Mouse (Mus musculus) gonadal fat pad, adult 2 months (tissue): ENCODE results near the gene Zfp874a. TPM values are rescaled to one million over a fixed set of nuclear protein-coding genes. Genes with fewer than 3 reads are reported as not detected.
"Not testable (repeated sequence)": the region's sequence is repeated elsewhere in the genome, so short reads cannot be mapped to it uniquely, and the experiment has no call there.

Experiments used
- DNase-seq: peaks from one replicate; pipeline ENCODE4 v3.0.0-alpha.2; 2012; ENCODE audit warnings: low read depth
- polyA plus RNA-seq: library from polyadenylated mRNA; depleted of rRNA; stranded (reverse); fragments of >200 nt; gene quantifications from 2 replicates; pipeline ENCODE4 v1.2.3, GENCODE M21; 2012; rRNA removed

The Zfp874a gene
- 3.6 and 4.2 TPM in 2 replicates for polyA plus RNA-seq

DNA sequence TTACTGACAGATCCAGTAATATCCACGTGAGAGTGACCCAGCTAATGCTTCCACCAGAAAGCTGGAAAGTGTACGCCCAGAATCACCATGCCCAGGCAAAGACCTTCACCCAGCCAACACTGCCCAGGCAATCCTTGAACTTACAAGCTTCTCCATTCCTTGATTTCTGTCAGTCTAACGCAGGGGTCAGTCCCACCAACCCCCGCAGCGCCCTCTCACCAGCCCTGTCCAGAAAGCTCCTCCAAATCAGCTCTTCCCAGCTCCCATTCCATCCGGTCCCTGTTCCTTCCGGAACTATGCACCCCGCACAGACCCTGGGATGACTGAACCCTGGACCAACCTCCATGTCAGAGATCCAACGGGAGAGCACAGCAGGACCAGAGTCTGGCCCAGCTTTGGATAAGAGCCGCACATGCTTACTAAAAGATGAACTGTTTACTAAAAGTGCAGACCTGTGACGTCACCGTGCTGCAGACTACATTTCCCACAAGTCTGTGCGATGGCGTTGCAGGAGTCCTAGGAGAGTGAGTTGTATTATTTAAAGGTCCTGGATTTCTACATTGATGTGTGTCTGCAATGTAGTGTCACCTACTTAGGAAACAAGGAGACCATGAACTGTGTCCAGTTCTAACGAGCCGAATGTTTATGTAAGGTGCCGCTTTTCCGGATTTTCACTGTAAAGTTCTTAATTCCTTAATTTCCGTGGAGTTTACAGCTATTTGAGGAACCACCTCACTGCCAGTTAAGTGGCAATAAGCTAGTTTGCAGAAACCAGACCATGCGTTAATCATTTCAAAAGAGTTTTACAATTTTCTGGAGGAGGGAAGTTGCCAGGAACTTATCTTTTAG, at the start of gene Zfp874a:
Zfp874a (minus strand) TSS at position 453 of the 849 bp plus-strand sequence.
- peak; percentile 61 for DNase-seq

DNA sequence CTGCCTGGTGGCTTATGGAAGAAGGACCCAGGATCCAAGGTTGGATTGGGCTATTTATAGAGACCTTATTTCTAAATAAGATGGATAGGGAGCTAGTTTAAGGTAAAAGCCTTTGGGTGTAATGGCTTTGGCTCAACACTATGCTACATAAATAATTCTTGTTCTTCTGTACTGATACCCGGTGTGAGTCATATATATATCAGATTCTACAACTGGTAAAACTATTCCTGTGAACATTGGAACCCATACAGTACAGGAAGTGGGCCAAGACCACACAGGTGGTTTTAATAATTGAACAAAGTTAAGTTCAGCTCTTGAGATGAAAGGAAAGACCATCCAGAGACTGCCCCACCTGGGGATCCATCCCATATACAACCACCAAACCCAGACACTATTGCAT, 49.5 kb upstream of the Zfp874a start:
- DNase-seq = no peak

DNA sequence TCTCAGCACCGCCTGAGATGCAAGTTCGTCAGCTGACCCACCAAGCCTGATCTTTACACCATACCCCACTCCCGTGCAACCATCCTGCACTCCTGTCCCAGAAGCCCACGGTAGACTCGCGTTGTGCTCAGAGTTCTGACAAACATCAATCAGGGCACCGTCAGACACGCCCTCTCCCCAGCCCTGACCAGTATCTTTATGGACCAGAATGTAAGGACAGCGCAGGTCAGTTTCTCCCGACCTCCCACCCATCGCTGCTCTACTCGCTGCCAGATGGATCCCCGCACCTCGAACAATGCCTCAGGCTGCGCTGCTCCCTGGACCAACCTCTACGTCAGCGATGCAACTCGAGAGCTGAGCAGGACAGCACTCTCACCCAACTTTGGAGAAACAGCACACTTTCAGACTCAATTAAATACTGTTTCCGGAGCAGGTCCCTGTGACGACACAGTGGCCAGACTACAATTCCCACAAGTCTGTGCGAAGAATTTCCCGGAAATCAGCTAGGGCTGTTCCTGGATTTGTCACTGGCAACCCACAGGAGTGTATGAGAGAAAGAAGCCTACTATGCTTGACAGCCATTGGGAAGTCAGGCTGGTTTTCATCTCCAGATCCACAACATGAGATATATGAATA, 48.8 kb upstream of the Zfp874a start, which contains the start of gene Zfp58:
Zfp58 (minus strand) TSS at position 472 of the 636 bp plus-strand sequence.
- peak; percentile 61 for DNase-seq

DNA sequence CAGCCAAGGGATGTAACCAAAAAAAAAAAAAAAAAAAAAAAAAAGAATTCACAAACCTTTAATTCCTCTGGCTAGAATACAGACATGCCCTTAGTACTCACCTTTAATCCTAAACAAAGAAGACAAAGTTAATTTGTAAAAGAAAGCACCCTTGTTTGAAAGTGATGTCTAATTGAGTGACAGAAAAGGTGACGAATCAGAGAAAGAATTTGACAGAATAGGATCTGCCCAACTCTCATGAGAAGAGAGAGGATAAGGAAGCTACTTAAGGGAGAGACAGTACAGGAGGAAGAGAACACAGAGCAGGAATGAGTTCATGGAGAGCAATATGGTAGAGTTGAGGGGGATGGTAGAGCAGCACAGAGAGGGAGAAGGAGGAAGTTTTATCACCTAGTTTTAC, 44.2 kb upstream of the Zfp874a start:
- DNase-seq = no peak

DNA sequence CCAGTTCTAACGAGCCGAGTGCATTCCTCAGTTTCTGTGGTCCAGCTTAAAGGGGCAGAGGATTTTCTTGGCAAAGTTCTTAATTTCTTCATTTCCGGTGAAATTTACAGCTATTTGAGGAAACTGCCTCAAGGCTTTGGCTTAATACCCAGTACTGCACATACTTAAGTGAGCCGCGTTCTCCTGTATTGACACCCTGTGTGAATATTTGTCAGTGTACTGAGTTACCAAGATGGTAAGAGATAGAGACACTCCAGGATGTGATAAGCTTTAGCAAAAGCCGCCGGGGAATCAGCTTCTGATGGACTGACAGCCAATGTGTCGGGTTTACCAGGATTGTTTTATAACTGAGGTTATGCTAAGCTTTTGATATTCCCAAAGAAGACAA, 33.0 kb upstream of the Zfp874a start:
- DNase-seq = no peak

DNA sequence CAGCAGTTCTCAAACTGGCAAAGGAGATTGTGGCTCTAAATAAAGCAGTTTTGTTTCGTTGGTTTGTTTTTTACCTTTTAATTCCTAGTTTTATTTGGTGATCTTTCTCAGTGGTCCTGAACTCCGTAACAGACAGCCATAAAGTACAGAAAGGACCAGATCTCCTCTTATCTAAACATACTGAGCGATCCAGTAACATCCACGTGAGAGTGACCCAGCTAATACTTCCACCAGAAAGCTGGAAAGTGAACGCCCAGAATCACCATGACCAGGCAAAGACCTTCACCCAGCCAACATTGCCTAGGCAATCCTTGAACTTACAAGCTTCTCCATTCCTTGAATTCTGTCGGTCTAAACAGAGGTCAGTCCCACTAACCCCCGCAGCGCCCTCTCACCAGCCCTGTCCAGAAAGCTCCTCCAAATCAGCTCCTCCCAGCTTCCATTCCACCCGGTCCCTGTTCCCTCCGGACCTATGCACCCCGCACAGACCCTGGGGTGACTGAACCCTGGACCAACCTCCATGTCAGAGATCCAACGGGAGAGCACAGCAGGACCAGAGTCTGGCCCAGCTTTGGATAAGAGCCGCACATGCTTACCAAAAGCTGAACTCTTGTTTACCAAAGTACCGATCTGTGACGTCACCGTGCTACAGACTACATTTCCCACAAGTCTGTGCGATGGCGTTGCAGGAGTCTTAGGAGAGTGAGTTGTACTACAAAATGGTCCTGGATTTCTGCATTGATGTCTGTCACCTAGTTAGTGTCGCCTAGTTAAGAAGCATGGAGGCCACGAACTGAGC, 32.4 kb upstream of the Zfp874a start, which contains the start of gene Zfp874b:
Zfp874b (minus strand) TSS at position 634 of the 799 bp plus-strand sequence.
- peak; percentile 63 for DNase-seq

DNA sequence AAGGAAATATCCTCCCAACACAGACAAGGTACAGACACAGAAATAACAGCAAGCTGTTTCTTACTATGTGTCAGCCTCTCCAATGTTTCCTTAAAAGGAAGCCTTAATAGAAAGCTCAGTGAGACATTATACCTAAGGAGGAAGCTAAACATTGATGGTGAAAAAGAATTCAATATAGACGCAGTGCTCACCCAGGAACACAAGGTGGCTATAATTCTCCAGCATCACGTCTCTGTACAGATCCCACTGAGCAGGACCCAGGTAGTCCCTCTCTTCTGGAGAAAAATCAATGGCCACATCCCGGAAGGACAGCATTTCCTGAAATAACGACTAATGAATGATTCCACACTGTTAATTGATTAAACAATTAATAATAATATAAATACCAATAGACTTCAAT, 30.1 kb upstream of the Zfp874a start:
- no peak for DNase-seq

DNA sequence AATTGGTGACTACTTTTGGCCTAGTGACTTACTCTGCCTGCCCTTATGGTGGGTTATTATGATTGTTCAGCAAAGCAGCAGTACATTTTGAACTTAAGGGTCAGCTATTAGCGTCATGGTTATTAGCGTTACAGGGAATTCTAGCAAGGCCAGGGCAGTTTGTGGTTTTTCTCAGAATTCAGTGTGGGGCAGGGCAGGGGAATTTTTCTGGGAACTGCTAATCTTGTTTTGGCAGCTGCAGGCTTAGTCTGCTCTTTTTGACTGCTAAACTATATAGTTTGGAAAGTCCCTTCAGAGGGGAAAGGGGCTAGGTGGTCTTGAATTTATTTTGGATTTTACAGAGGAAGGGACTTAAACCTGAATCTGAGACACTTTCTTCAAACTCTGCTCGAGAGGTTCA, 17.9 kb upstream of the Zfp874a start:
- DNase-seq = no peak

DNA sequence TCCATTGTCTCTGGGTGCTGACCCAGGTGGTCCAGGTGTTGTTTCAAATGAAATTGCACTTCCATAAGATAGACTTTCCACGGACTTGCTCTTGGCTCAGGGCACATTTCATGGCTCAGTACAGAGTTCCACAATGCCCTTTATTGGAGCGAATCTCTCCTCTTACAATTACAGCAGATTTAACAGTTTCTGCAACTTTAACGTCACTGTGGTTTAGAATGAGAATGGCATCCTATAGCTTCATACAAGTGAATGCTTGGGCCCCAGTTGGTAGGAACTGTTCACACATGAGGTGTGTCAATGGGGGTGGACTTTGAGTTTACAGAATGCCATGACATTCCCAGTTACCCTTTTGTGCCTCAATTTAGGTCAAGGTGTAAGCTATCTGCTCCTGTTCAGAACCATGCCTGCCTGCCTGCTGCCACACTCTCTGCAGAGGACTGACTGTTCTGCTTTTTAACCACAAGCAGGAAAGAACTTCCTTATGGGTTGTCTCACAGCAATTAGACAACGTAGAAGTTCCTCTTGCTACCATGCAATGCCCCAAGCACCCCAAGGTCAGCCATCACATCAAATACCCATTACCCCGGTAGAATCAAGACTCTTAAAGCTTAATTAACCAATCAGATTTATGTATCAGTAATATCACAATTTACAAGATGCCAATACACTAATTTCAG, 12.2 kb upstream of the Zfp874a start:
- not testable (repeated sequence) for DNase-seq

DNA sequence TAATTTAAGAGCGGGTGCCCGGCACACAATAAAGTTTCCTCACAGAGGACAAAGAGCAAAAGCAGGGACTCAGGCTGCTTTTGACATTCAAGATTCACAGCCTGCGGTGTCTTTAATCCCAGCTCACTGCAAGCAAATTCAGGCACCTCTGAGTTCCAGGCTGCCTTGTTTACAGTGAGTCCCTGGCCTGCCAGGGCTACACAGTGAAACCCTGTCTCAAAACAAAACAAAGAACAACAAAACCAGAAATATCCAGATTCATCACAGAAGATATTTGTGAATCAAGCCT, 541 bp upstream of the Zfp874a start:
- DNase-seq = no peak

DNA sequence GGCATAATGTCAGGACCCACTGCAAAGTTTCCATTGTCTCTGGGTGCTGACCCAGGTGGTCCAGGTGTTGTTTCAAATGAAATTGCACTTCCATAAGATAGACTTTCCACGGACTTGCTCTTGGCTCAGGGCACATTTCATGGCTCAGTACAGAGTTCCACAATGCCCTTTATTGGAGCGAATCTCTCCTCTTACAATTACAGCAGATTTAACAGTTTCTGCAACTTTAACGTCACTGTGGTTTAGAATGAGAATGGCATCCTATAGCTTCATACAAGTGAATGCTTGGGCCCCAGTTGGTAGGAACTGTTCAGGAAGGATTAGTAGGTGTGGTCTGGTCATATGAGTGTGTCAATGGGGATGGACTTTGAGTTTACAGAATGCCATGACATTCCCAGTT, 14.3 kb downstream of the Zfp874a start:
- not testable (repeated sequence) for DNase-seq

DNA sequence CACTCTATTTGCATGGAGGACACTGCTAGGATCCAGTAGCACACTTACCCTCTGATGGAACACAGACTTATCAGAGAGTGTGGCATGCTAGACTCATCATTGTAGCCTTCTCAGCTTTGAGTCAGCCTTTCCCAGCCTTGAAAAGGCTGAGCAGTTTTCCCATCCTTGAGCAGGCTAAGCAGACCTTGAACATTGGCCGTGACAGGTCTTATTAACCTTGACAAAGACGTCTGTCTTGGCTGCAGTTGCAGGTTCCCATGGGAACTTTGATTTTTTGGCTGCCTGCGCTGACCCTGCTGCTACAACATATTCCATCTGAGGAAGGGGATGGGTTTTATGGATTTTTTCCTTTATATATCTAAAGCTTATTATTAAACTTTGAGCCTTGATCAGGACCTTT, 23.3 kb downstream of the Zfp874a start:
- no peak for DNase-seq

DNA sequence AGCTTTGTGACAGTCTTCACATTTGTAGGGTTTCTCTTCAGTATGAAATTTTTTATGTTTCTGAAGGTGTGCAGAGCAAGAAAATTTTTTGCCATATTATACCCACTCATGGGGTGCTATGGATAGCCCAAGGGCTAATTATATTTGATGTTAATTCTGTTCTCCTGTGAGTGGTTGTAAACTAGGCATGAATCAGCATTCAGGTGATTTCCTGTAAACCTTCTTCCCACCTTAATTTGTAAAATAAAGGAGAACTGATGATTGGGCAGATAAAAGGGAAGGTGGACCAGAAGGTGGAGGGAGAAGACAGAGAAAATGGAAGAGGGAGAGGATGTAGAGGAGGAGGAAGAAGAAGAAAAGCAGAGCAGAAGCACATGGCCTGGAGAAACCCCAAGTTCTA, 25.7 kb downstream of the Zfp874a start:
- not testable (repeated sequence) for DNase-seq

DNA sequence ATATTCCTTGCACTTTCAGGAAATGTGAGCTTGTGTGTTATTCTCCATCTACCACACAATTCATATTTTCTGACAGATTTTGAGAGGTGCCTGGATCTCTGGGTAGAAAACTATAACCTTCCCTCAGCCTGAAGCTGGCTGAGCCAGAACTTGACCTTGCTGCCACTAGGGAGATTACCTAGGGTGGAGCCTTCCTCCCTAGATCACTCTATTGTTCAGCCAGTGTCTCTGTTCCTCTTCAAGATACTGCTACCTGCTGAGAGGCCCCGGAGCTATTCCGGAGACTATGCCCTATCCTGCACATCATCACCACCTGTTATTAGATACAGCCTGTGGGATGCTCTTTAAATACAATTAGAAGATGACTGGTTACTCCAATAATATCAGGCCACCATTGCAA, 28.9 kb downstream of the Zfp874a start:
- DNase-seq = not testable (repeated sequence)

DNA sequence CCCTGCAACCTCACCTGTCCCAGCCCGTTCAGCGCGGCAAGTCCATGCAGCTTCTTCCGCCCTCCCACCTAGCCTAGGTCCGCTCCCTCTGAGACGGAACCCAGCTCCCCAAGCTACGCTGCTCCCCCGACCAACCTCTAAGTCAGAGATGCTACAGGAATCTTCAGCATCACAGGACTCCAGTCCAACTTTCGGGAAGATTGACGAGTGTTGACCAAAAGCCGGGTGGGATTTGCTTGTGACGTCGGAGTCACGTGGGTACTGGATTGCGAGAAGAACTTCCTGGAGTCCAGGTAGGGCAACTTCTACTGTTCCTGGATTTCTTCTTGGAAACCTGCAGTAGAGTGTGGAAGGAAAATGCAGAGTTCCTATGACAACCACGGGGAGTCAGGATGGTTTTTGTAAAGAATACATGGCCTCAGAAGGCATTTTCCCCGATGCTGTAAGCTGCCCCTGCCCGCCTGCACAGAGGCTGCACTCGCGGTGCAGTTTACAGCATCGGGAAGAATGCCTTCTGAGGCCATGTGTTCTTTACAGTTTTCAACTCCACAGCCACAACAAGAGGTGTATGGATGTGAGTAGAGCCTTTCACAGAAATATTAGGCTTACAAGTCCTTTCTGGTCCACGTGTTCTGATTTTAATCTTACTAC, 30.1 kb downstream of the Zfp874a start, which contains the start of gene Zfp459:
Zfp459 (minus strand) TSS at position 212 of the 651 bp plus-strand sequence.
- DNase-seq = peak; percentile 49

DNA sequence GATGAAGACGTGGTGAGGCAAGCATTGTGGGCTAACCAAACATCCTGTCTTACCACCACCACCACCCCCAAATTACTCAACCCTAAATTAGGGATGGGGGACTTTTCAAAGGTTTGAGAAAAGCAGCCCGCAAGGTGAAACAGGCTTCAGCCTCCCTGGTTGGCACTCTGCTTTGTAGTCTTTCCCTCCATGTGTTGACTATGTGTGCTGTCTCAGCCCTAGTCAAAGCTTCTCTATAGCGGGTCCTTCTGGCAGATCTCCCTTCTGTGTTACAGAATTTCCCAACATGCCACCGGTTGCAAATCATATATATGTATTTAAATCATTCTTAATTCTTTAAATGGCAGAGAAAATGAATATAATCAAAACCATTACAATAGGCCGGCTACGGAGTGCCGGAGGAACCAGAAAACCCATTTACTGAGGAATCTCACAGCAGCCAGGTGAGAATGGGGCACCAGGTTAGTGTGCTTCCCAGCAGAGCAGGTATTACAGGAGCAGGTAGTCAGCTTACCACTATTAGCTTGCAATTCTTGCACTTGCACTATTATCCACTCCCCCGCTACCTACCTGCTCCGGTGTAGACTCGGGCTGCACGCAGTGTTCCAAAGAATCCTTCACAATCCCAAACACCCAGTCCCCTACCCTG, 30.7 kb downstream of the Zfp874a start:
- no peak for DNase-seq

DNA sequence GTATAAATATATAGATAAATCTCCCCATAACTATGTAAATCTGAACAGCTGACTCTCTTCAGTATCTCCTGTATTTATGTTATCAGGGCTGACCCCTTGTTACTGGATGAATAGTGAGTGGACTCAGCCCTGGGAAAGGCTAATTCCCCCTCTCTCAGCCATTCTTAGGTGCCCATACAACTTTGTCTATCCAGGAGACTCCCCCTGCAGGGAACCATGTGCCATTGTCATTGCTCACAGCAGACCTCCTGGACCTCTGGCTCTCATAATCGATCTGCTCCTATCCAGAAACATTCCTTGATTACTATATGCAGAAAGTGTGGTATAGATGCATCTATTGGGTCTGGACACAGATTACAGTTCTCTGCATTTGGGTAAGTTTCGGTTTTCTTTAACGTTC, 34.6 kb downstream of the Zfp874a start:
- DNase-seq = no peak

DNA sequence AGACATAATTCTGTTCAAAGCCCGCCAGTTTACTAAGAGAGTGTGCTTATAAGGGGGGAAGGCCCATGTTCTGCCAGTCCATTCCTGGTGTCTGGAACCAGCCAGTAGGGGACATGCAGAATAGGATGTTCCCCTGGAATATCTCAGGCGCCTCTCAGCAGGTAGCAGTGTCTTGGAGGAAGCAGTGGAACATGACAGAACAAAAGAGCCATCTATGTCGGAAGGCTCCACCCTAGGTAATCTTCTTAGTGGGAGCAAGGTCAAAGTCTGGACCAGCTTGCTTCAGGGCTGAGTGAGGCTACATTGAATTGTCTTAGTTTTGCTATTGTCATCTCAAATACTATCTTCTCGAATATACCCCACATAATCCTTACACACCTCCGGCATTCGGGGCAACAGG, 35.7 kb downstream of the Zfp874a start:
- DNase-seq = no peak

DNA sequence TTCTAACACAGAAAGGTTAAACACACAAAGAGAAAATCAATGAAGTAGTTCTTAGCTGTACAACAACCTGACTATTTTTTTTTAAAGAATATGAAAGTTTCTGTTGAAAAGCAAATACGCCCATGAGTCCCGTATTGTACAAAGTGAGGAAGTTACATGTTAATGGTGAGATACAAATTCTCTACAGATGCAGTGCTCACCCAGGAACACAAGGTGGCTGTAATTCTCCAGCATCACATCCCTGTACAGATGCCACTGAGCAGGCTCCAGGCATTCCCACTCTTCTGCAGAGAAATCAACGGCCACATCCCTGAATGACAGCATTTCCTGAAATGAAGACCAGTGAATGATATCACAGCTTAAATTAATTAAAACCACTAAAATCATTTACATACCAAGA, 37.8 kb downstream of the Zfp874a start:
- not testable (repeated sequence) for DNase-seq

DNA sequence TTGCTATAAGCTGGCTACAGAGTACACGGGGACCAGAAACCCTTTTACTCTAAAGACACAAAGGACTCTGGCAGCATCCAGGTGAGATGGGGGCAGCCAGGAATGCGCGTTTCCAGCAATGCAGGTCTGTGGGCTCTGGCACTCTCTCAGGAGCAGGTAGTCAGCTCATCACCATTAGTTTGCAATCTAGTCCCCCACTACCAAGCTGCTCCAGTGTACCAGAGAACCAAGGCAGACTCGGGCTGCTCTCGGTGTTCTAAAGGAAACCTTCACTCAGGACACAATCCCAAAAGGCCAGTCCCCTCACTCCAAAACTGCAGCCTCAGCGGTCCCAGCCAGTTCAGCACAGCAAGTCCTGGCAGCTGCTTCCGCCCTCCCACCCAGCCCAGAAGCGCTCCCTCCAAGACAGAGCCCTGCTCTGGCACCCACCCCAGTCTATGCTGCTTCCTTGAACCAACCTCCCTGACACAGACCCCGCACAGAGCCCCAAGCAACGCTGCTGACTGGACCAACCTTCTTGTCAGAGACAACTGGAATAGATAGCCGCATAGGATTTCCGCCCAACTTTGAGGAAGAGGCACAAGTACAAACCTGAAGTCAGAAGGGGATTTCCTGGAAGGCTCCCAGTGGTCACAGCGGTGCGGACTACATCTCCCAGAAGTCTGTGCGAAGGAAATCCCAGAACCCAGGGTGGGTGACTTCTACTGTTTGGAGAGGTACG, 52.1 kb downstream of the Zfp874a start, which contains the start of gene Zfp429:
Zfp429 (minus strand) TSS at position 637 of the 721 bp plus-strand sequence.
- not testable (repeated sequence) for DNase-seq
